Mouse (Mus musculus): Measurements from ENCODE around the gene Ticam1.

DNA sequence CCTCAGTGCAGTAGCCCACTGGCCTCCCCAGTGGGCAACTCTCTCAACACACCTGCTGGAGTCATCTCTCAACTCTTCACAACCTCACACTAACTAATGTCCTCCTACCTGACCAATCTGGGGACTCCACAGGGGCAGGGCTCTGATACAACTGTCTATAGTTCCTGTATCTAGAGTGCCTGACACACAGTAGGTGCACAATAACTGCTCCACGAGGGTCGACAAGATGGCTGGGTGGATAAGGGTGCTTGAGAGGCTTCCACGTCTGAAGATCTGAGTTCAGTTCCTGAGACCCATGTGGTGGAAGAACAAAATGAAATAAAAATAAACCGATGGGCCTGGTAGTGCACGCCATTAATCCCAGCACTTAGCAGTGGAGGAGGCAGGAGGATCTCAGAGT is 2.6 kb downstream of the Ticam1 start:
- TF ChIP-seq CTCF (conservative IDR thresholded peaks at IDR 0.05; ENCODE audit: low read length): no peak
- TF ChIP-seq NANOG (IDR thresholded peaks at IDR 0.05; ENCODE audit: borderline replicate concordance, low read length): no peak
